Mouse (Mus musculus): ENCODE results near the gene Gm20604. TPM values are rescaled to one million over a fixed set of nuclear protein-coding genes. Genes with fewer than 3 reads are reported as not detected.

Gene Gm20604
- polyA plus RNA-seq, 1 experiment from 2014 or later: 6.3 TPM

- H3K27ac ChIP-seq (ENCODE audit: low read length): peak overlapping the region; percentile 84
- peak overlapping the region; percentile 99 for H3K4me2 ChIP-seq (ENCODE audit: low read depth, low read length)
- H3K9me3 ChIP-seq (replicated peaks; ENCODE audit: control insufficient read depth, low read length): no peaks in the 10 kb centered on the region
- peak overlapping the region; percentile 76 for H3K4me3 ChIP-seq (ENCODE audit: low read depth, low read length)
- peaks cover 8% of the 10 kb centered on the region for H3K27me3 ChIP-seq (ENCODE audit: control insufficient read depth, insufficient read depth, low read depth, low read length)
- H3K9ac ChIP-seq (ENCODE audit: low read depth, low read length): peak overlapping the region; percentile 78
- WGBS (ENCODE audit: insufficient replicate concordance): 4% methylated on average over 42 of the region's 45 CpGs
- peaks cover 32% of the 10 kb centered on the region for H3K4me1 ChIP-seq (ENCODE audit: control insufficient read depth, low read depth, low read length)
- peak; percentile 66 for ATAC-seq (ENCODE audit: low read depth)
- no peaks in the 10 kb centered on the region for H3K36me3 ChIP-seq (ENCODE audit: control insufficient read depth, insufficient read depth)
Measured at GRCm38 (mm10) chr12:102705216-102705871, 53.1 kb downstream of the Gm20604 start.

GRCm38 (mm10) chr12:102704457-102705198 lies 53.8 kb downstream of the Gm20604 start, which contains the start of gene Itpk1:
TSS of gene Itpk1 (minus strand) at chr12:102704930.
- H3K36me3 ChIP-seq (ENCODE audit: control insufficient read depth, insufficient read depth): no peaks in the 10 kb centered on the region
- H3K9me3 ChIP-seq (replicated peaks; ENCODE audit: control insufficient read depth, low read length): no peaks in the 10 kb centered on the region
- H3K9ac ChIP-seq (ENCODE audit: low read depth, low read length): peak within 1 kb of the TSS; percentile 78
- H3K4me1 ChIP-seq (ENCODE audit: control insufficient read depth, low read depth, low read length): peaks cover 32% of the 10 kb centered on the region
- H3K27me3 ChIP-seq (ENCODE audit: control insufficient read depth, insufficient read depth, low read depth, low read length): peaks cover 8% of the 10 kb centered on the region
- peak; percentile 97 for ATAC-seq (ENCODE audit: low read depth)
- under 1% methylated on average over 55 of the region's 105 CpGs for WGBS (ENCODE audit: insufficient replicate concordance)
- H3K4me2 ChIP-seq (ENCODE audit: low read depth, low read length): peak within 1 kb of the TSS; percentile 99
- peak within 1 kb of the TSS; percentile 84 for H3K27ac ChIP-seq (ENCODE audit: low read length)
- peak within 1 kb of the TSS; percentile 76 for H3K4me3 ChIP-seq (ENCODE audit: low read depth, low read length)

GRCm38 (mm10) chr12:102703921-102704408 lies 54.5 kb downstream of the Gm20604 start:
- Histone ChIP-seq H3K27me3 (ENCODE audit: control insufficient read depth, insufficient read depth, low read depth, low read length) (peaks cover 8% of the 10 kb centered on the region), H3K27ac (ENCODE audit: low read length) (no peak overlapping the region), H3K9me3 (replicated peaks; ENCODE audit: control insufficient read depth, low read length) (no peaks in the 10 kb centered on the region), H3K4me2 (ENCODE audit: low read depth, low read length) (peak overlapping the region; percentile 99), H3K4me1 (ENCODE audit: control insufficient read depth, low read depth, low read length) (peaks cover 32% of the 10 kb centered on the region), H3K9ac (ENCODE audit: low read depth, low read length) (peak overlapping the region; percentile 77), H3K4me3 (ENCODE audit: low read depth, low read length) (peak overlapping the region; percentile 76), H3K36me3 (ENCODE audit: control insufficient read depth, insufficient read depth) (no peaks in the 10 kb centered on the region)
- 12% methylated on average over 17 of the region's 17 CpGs for WGBS (ENCODE audit: insufficient replicate concordance)
- 0 out of 2 replicates have a peak, but pooled peaks have one; percentile 1 for ATAC-seq (ENCODE audit: low read depth)

- Histone ChIP-seq H3K27ac (ENCODE audit: low read length) (no peak overlapping the region), H3K4me1 (ENCODE audit: control insufficient read depth, low read depth, low read length) (peaks cover 36% of the 10 kb centered on the region), H3K9me3 (replicated peaks; ENCODE audit: control insufficient read depth, low read length) (no peaks in the 10 kb centered on the region), H3K4me3 (ENCODE audit: low read depth, low read length) (peak overlapping the region; percentile 76), H3K9ac (ENCODE audit: low read depth, low read length) (no peak overlapping the region), H3K27me3 (ENCODE audit: control insufficient read depth, insufficient read depth, low read depth, low read length) (peaks cover 8% of the 10 kb centered on the region), H3K4me2 (ENCODE audit: low read depth, low read length) (peak overlapping the region; percentile 99), H3K36me3 (ENCODE audit: control insufficient read depth, insufficient read depth) (no peaks in the 10 kb centered on the region)
- no peak for ATAC-seq (ENCODE audit: low read depth)
- 45% methylated on average over 6 of the region's 6 CpGs for WGBS (ENCODE audit: insufficient replicate concordance)
Measured at GRCm38 (mm10) chr12:102703441-102703840, 55.0 kb downstream of the Gm20604 start.

GRCm38 (mm10) chr12:102703111-102703412 lies 55.4 kb downstream of the Gm20604 start:
- no peak overlapping the region; the same call in 1 of the 2 replicates for H3K9ac ChIP-seq (ENCODE audit: low read depth, low read length)
- no peak for ATAC-seq (ENCODE audit: low read depth)
- H3K27ac ChIP-seq (ENCODE audit: low read length): no peak overlapping the region

GRCm38 (mm10) chr12:102702356-102703110 lies 55.9 kb downstream of the Gm20604 start:
- peak overlapping the region; percentile 25; the same call in 1 of the 2 replicates for H3K4me3 ChIP-seq (ENCODE audit: low read depth, low read length)
- H3K27me3 ChIP-seq (ENCODE audit: control insufficient read depth, insufficient read depth, low read depth, low read length): peaks cover 6% of the 10 kb centered on the region
- H3K4me1 ChIP-seq (ENCODE audit: control insufficient read depth, low read depth, low read length): peaks cover 45% of the 10 kb centered on the region
- 8% methylated on average over 15 of the region's 15 CpGs for WGBS (ENCODE audit: insufficient replicate concordance)
- no peak for ATAC-seq (ENCODE audit: low read depth)
- H3K4me2 ChIP-seq (ENCODE audit: low read depth, low read length): peak overlapping the region; percentile 99
- H3K36me3 ChIP-seq (ENCODE audit: control insufficient read depth, insufficient read depth): no peaks in the 10 kb centered on the region
- H3K9me3 ChIP-seq (replicated peaks; ENCODE audit: control insufficient read depth, low read length): no peaks in the 10 kb centered on the region
- no peak overlapping the region; the same call in 1 of the 2 replicates for H3K9ac ChIP-seq (ENCODE audit: low read depth, low read length)
- peak overlapping the region; percentile 38 for H3K27ac ChIP-seq (ENCODE audit: low read length)

More at GRCm38 (mm10) chr12:102703111-102703412, 55.4 kb downstream of the Gm20604 start:
- Histone ChIP-seq H3K4me3 (ENCODE audit: low read depth, low read length) (peak overlapping the region; percentile 25; the same call in 1 of the 2 replicates), H3K36me3 (ENCODE audit: control insufficient read depth, insufficient read depth) (no peaks in the 10 kb centered on the region), H3K4me1 (ENCODE audit: control insufficient read depth, low read depth, low read length) (peaks cover 40% of the 10 kb centered on the region), H3K4me2 (ENCODE audit: low read depth, low read length) (peak overlapping the region; percentile 99), H3K9me3 (replicated peaks; ENCODE audit: control insufficient read depth, low read length) (no peaks in the 10 kb centered on the region), H3K27me3 (ENCODE audit: control insufficient read depth, insufficient read depth, low read depth, low read length) (peaks cover 8% of the 10 kb centered on the region)
- WGBS (ENCODE audit: insufficient replicate concordance): 7% methylated on average over 4 of the region's 4 CpGs

- H3K4me3 ChIP-seq (ENCODE audit: low read depth, low read length): no peak overlapping the region
- no peak overlapping the region for H3K27ac ChIP-seq (ENCODE audit: low read length)
- peaks cover 3% of the 10 kb centered on the region; the same call in 1 of the 2 replicates for H3K27me3 ChIP-seq (ENCODE audit: control insufficient read depth, insufficient read depth, low read depth, low read length)
- ATAC-seq (ENCODE audit: low read depth): no peak
- no peak overlapping the region for H3K4me2 ChIP-seq (ENCODE audit: low read depth, low read length)
- no peaks in the 10 kb centered on the region for H3K9me3 ChIP-seq (replicated peaks; ENCODE audit: control insufficient read depth, low read length)
- H3K4me1 ChIP-seq (ENCODE audit: control insufficient read depth, low read depth, low read length): peaks cover 53% of the 10 kb centered on the region
- no peaks in the 10 kb centered on the region for H3K36me3 ChIP-seq (ENCODE audit: control insufficient read depth, insufficient read depth)
- no peak overlapping the region for H3K9ac ChIP-seq (ENCODE audit: low read depth, low read length)
- 70% methylated on average over 5 of the region's 5 CpGs for WGBS (ENCODE audit: insufficient replicate concordance)
Measured at GRCm38 (mm10) chr12:102701691-102702207, 56.7 kb downstream of the Gm20604 start.

- no peak overlapping the region for H3K27ac ChIP-seq (ENCODE audit: low read length)
- no peak overlapping the region for H3K4me2 ChIP-seq (ENCODE audit: low read depth, low read length)
- H3K9me3 ChIP-seq (replicated peaks; ENCODE audit: control insufficient read depth, low read length): no peaks in the 10 kb centered on the region
- WGBS (ENCODE audit: insufficient replicate concordance): 73% methylated on average over 12 of the region's 12 CpGs
- H3K9ac ChIP-seq (ENCODE audit: low read depth, low read length): no peak overlapping the region
- H3K36me3 ChIP-seq (ENCODE audit: control insufficient read depth, insufficient read depth): no peaks in the 10 kb centered on the region
- no peak for ATAC-seq (ENCODE audit: low read depth)
- H3K27me3 ChIP-seq (ENCODE audit: control insufficient read depth, insufficient read depth, low read depth, low read length): no peaks in the 10 kb centered on the region
- no peak overlapping the region for H3K4me3 ChIP-seq (ENCODE audit: low read depth, low read length)
- H3K4me1 ChIP-seq (ENCODE audit: control insufficient read depth, low read depth, low read length): peaks cover 59% of the 10 kb centered on the region
Measured at GRCm38 (mm10) chr12:102700453-102700852, 58.0 kb downstream of the Gm20604 start.

Data from liver, embryonic 16.5 days (tissue).